Mouse (Mus musculus) skeletal muscle tissue, adult 2 months (tissue): ENCODE results near the gene Ccdc80.

Experiments
- DNase-seq: peaks from one replicate; pipeline ENCODE4 v3.0.0-alpha.2; 2012; ENCODE audit warnings: low read depth, low spot score

Gene Ccdc80

GRCm38 (mm10) chr16:45117200-45117599 is 24.0 kb downstream of the Ccdc80 start:
- no peak for DNase-seq

- no peak for DNase-seq
These were observed 25.6 kb downstream of the Ccdc80 start for GRCm38 (mm10) chr16:45118760-45119159.

- DNase-seq = peak; percentile 78
These were observed 27.7 kb downstream of the Ccdc80 start for GRCm38 (mm10) chr16:45120844-45121425.

- no peak for DNase-seq
These were observed 29.4 kb downstream of the Ccdc80 start for GRCm38 (mm10) chr16:45122571-45122970.

- no peak for DNase-seq
These were observed 31.3 kb downstream of the Ccdc80 start for GRCm38 (mm10) chr16:45124230-45125203.

GRCm38 (mm10) chr16:45127936-45128710 is 34.9 kb downstream of the Ccdc80 start:
- DNase-seq = no peak

- no peak for DNase-seq
These were observed 48.5 kb downstream of the Ccdc80 start for GRCm38 (mm10) chr16:45141711-45142110.

- no peak for DNase-seq
These were observed 49.4 kb downstream of the Ccdc80 start for GRCm38 (mm10) chr16:45142565-45142964.

GRCm38 (mm10) chr16:45145119-45145518 is 51.9 kb downstream of the Ccdc80 start:
- no peak for DNase-seq

GRCm38 (mm10) chr16:45148488-45149082 is 55.4 kb downstream of the Ccdc80 start:
- no peak for DNase-seq

- DNase-seq = no peak
These were observed 61.6 kb downstream of the Ccdc80 start for GRCm38 (mm10) chr16:45154741-45155250.

GRCm38 (mm10) chr16:45158136-45158521 is 64.9 kb downstream of the Ccdc80 start:
- peak; percentile 65 for DNase-seq

- DNase-seq = peak; percentile 97
These were observed 65.6 kb downstream of the Ccdc80 start, which contains the start of the genes Slc35a5 and Atg3 for GRCm38 (mm10) chr16:45158522-45159388. TSS of gene Slc35a5 (minus strand) at chr16:45158706. TSS of gene Atg3 (plus strand) at chr16:45158785.

GRCm38 (mm10) chr16:45159389-45159716 is 66.2 kb downstream of the Ccdc80 start:
- DNase-seq = no peak
